Mouse (Mus musculus): Measurements from ENCODE around the gene Map3k14.

DNA sequence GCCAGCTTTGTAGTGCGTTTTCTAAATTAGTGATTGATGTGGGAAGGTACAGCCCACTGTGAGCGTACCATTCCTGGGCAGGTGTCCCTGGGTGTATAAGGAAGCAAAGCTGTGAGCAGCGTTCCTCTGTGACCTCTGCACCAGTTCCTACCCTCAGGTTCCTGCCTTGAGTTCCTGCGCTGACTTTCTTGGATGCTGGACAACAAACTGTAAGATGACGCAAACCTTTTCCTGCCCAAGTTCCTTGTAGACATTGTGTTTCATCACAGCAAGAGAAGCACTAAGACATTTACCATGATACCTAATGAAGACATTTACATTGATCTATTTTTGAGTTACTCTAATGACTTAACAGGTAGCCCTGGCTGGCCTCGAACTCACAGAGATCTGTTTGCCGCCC is 27.5 kb upstream of the Map3k14 start:
- TF ChIP-seq POLR2A (IDR thresholded peaks at IDR 0.05; ENCODE audit: low read depth, low read length) = no peak
- TF ChIP-seq CTCF (IDR thresholded peaks at IDR 0.05; ENCODE audit: extremely low read depth, insufficient read depth, insufficient read length, insufficient replicate concordance) = no peak

Data from spleen, adult 2 months (tissue).